Mouse (Mus musculus) kidney, postnatal 14 days (tissue): ENCODE measurements at regions not wholly inside any gene's neighbourhood (a gene's known extent, or its start where the extent isn't known, plus 50 kb on each side); places are given as distances from the start of the nearest gene placed in this dataset.

Source experiments
- DNase-seq: peaks from one replicate; pipeline ENCODE4 v3.0.0; 2022; ENCODE audit warnings: mixed read lengths

GRCm38 (mm10) chr13:47602646-47603045 lies 480.2 kb downstream of the Rnf144b start:
- no peak for DNase-seq

GRCm38 (mm10) chr13:47611439-47611838 lies 489.0 kb downstream of the Rnf144b start:
- no peak for DNase-seq

DNA sequence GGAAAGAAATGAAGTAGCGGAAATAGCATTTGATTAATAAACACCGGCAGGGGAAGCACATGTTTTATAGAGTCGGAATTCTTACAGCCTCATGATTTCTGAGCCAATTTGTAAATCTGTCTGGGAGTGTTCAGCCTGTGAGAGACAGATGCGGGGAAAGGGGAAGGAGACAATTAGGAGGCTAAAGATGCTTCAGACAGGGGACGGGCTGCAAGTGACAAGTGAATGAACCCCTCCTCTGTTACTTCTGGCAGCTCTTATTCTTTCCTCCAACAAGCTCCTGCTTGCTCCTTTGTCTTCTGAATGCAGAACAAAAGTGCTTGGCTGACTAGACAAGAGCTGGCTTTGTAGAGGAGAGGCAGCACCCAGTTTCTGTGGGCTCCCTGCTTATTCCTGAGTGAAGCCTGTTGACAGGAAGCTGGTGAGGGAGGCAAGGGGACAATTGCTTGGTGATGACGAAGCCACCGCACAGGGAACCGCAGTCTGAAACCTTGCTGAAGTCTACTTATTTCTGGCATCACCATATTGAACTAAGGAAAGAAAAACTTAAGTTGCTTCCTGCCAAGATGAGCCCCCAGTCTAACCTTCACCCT lies 514.2 kb downstream of the Rnf144b start:
- DNase-seq = no peak

GRCm38 (mm10) chr13:47642341-47642740 lies 519.9 kb downstream of the Rnf144b start:
- DNase-seq = no peak

DNA sequence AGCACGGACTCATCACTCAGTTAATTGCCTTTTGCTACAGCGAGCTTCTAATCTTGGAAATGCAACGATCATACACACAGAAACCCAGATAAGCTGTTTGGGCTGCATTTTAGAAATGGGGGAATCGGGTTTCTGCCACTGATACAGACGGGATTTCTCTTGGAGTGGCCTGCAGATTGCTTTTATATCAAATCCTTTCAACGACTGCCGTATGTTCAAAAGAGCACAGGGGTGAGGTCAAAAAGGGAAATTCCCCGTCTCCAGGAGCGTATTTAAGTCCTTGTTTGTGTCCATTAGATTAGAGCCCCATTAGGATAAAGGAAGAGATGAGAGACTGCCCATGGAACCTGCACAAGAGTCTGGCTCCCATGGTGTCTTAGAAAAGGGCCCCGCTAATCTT lies 522.6 kb downstream of the Rnf144b start:
- no peak for DNase-seq

DNA sequence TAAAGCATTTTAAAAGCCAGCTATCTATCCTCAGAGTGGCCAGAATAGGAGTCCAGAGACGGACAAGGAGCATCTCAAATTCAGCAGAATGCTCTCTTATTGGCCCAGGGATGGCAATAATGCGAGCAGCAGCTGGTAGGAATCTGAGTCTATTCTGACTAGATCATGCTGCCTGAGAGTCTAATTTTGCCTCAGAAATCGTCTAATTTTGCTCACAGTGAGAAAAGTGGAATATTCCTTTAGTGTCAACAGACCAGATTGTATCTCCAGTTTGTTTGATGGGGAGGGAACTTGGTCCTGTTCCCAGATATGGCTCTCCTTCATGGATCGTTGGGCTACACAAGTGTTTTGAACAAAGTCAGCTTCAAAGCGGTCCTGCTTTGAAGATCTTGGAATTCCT lies 525.2 kb downstream of the Rnf144b start:
- peak; percentile 19 for DNase-seq

- DNase-seq = no peak
Observed at GRCm38 (mm10) chr13:47650093-47650492, 527.6 kb downstream of the Rnf144b start.

DNA sequence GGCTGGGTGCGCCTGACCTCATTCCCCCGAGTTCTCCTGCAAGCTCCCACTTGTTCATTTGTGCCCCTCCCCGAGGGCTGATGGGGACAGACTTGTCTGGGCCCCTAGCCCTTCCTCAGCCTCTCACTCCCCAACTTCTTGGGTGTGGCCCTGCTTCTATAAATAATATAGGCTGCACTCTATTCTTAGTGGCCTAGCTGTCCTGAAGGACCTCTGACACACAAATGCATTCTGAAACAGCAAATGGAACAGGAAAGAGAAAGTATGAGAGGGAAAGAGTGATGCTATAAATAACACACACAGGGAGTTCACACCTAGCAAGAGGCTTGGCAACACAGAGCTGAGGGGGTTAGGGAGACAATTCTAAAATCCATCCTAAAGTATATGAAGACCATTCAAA lies 544.0 kb downstream of the Rnf144b start:
- no peak for DNase-seq

GRCm38 (mm10) chr13:47666956-47667701 lies 544.7 kb downstream of the Rnf144b start:
- DNase-seq = peak; percentile 93

DNA sequence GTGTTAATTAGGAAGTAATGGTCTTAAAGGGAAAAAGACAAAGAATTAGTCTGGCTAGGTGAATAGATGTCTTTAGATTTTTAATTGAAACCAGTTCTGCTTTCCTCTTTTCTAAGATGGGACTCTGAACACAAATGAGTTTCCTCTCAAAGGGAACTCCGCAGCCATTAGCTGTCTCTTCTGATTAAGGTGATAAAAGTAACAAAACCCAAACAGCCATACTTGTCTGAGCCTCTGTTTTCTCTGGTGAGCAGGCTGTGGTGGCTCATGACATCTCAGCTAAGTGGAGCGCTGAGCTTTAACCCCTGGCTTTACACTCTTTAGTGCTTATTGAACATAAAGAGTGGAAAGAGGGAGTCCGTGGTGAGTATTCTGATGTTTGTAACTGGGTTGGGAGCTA lies 565.7 kb downstream of the Rnf144b start:
- no peak for DNase-seq

- no peak for DNase-seq
Observed at GRCm38 (mm10) chr13:47693815-47694214, 567.2 kb upstream of the Id4 start.

- no peak for DNase-seq
Observed at GRCm38 (mm10) chr13:47695877-47696276, 565.2 kb upstream of the Id4 start.

DNA sequence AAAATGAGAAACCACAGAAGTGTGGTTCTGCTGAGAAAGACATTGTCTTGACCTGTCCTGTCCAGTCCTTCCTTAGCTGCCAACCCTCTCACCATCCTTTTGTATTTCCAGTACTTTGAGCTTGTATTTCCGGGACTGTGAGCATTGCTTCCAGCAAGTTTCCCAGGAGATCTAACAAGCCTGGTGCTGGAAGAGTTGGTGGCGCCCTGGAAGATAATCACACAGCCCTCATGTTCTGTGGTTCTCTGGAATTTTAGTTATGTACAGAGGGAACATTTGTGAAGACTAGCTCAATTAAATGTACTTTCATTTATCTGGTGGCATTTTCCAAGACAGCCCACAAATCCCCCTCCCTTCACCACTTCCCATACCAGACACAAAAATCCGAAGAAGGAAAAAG lies 560.5 kb upstream of the Id4 start:
- no peak for DNase-seq

DNA sequence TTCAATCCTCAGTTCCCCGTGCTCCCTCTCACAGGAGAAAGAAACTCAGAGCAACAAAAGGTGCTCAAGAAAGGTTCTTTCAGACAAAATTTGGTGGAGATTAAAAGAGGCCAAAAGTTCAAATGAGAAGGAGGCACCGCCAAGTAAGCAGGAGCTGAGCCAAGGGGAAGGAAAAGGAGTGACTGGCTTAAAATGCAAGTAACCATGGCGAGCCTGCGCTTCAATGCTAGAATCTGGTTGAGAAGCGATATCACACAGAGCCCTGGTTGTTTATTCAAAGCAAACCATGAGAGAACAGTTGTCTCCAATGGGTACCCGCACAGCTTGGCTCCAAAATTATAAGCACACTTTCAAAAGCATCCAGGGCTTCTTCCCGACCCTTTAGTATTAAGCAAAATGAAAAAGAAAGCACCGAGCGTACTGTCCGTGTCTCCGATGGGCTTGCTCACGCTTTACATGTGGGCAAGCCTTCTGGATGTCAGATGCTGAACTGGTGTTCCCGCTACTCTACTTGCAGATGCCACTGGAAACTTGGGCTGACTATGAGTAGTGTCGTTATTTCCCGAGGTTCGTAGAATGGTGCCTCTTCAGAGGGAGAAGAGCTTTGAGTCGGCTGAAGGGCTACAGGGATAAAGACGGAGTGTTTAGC lies 552.9 kb upstream of the Id4 start:
- DNase-seq = no peak

- DNase-seq = no peak
Observed at GRCm38 (mm10) chr13:47709323-47709722, 551.7 kb upstream of the Id4 start.

DNA sequence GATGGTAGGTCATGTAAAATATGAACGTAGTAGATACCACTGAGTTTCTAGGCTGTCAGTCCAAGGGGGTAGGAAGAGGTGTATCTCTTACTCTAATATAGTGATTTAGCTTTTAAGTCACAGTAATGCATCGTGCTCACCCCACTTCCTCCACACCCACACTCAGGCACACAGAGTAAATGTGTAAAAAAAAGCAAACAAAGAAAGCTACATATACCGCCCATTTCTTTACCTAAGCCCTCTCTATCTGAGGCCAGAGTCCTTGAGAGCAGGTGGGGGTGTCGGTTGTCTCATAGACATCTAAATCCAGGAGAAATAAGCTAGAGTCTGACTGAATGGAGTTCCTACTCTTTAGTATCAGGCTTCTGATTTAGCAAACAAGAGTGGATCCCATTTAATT lies 548.5 kb upstream of the Id4 start:
- no peak for DNase-seq

DNA sequence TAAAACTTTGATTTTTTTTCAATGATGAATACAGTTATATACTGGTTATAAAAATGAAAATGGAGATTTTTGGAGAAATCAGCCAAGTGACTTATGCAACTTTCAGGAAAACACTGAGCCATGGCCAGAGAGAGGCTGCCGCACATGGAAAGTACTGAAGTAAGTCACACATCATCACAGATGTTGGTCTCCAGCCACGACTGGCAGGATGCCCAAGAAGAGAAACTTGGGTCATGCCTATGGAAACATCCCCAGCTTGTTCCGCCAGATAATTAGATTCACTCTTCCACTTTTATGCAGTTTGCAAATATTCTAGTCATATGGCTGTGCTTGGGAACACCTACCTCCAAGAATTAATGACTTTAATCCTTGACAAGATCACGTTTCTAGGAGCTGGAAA lies 544.8 kb upstream of the Id4 start:
- no peak for DNase-seq

DNA sequence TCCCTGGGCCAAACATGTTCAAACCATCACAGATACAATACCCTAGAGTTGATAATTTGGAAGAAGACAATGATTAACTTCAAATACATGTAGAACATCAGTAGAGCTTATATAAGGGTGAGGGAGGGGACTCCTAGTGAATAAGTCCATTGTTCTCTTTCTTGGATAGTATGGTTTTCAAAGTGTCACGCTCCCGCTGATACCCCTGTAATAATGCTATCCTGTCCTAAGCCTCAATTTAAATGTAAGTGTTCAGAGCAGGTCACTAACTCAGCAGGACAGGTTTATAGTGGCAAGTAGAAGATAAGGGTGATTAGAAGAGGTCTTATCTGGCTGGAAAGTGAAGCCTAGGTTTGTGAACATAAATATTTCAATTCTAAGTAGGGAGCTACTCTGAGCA lies 540.4 kb upstream of the Id4 start:
- DNase-seq = no peak

DNA sequence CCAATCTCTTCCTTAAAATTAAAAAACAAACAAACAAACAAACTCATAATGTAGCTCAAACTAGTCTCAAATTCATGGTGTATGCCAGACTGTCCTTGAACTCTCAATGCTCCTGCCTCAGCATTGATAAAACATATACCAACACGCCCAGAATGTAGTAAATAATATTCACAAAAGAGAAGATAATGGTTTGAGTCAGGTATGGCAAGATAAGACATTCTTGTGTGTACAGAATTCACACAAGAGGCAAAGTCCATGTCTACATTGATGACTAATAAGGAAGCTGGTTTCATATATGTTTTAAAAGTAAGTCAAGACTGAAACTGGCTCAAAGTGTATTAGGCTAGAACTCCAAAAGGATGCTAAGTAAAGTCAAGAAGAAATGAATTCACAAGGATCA lies 526.6 kb upstream of the Id4 start:
- no peak for DNase-seq

GRCm38 (mm10) chr13:47735426-47736063 lies 525.5 kb upstream of the Id4 start:
- no peak for DNase-seq

DNA sequence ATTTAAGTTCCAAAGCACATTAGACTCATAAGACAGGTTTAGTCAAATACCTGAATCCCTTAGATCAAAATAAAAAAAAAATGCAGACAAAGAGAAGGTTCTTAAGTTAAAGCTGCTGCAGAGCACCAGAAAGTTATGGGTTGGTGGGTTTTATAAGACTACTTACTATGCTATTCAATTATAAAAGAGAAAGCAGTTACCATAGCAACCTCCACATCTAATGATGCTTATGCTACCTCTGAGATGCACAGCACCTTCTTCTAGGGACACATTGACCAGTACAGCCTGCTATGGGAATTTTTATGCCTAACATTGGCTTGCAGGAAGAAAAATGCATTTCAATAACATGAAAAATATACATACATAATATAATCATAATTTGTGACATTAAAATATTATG lies 512.1 kb upstream of the Id4 start:
- no peak for DNase-seq

DNA sequence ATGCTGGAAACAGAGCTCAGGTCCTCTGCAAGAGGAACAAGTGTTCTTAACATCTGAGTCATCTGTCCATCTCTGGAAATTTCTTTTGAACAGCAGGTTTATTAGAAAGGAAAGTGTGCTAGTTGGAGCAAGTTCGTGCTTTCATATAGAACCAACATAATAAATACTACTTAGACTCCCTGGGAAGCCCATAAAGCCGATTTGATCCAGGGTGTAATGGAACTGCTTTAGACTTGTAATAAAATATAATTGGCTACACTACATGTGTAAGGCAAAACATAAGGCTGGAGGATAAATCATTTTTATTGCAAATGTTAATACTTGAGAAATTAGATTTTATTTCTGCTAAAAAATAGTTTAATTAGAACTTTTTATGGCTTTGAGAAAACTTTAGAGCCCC lies 510.0 kb upstream of the Id4 start:
- DNase-seq = no peak

DNA sequence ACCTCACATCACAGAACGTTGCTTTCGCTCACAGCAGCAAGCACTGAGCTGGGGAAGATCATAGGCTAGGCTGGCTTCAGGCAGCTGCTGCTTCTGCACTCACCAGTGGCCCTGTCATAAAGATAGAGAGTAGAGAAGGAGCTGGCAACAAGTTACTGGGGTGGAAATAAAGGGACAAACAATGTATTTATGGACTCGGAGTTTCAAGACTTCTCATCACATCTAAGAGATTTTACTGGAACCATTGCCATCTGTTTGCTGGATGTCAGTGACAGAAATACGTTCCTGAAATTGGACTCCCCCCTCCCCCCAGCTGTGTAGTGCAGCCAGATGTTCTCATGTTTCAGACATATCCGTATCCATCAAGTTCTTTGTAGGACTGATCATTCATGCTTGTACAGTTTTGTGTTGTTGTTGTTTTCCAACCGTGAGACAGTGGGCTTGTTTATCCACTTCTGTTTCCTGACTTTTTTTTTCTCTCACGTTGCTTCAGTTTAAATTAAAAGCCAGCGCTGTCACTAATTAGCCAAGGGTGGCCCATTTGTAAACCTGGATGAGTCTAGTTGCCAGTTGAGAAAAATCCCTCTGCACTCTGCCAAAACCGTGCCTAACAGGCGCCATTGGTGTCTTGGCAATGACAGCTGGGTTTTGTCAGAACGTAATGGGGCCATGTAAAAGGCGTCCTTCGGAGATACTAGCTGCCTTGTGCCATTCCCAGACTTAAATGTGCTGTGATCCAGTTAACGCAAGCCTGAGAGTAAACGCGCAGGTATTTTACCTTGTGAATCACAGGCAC lies 496.0 kb upstream of the Id4 start:
- no peak for DNase-seq
